In genomic region chr10:76931122-76931521, GRCm38 (mm10) we compare ENCODE assay signal across 9 mouse cellular contexts. TPM values are rescaled to one million over a fixed set of nuclear protein-coding genes. Genes with fewer than 3 reads are reported as not detected.
DNase-seq lines count a peak whose midpoint lies in the region; ATAC-seq lines count a peak whose summit lies in the region.
"Had no signal": no experiment of that assay in that cellular context is flagged by ENCODE, and none has a peak within 500 bp of the region (broad histone marks: within the 10 kb centered on the region; RNA-seq: fewer than 3 reads in every experiment).

No protein-coding gene starts in this region.

- H3K27ac ChIP-seq in midbrain, embryonic 16.5 days (ENCODE audit: low read length): no peak overlapping the region
- H3K27ac ChIP-seq: midbrain, embryonic 12.5 days had no signal

- WGBS in midbrain, embryonic 16.5 days: 88% methylated on average over 6 of the region's 6 CpGs

- no peak overlapping the region for H3K9ac ChIP-seq in midbrain, embryonic 16.5 days (ENCODE audit: low read depth, low read length)
- H3K9ac ChIP-seq: midbrain, embryonic 12.5 days had no signal

- H3K36me3 ChIP-seq in midbrain, embryonic 16.5 days (ENCODE audit: control insufficient read depth, insufficient read depth, low read length): no peaks in the 10 kb centered on the region

- H3K4me1 ChIP-seq in midbrain, embryonic 16.5 days (ENCODE audit: control insufficient read depth, insufficient read depth, low read length): no peaks in the 10 kb centered on the region
- H3K4me1 ChIP-seq: midbrain, embryonic 12.5 days had no signal

- H3K4me3 ChIP-seq in midbrain, embryonic 16.5 days (ENCODE audit: low read depth, low read length): no peak overlapping the region
- H3K4me3 ChIP-seq: midbrain, embryonic 12.5 days had no signal

- no peak for ATAC-seq in midbrain, embryonic 16.5 days
- ATAC-seq in megakaryocyte-erythroid progenitor cell, adult 5-6 weeks (replicated peaks; ENCODE audit: low FRiP score, low TSS enrichment, poor library complexity, severe bottlenecking): no peak

- intact Hi-C loops in left cerebral cortex, postnatal 4 days (cut with DNase I): no loop called here

- no peaks in the 10 kb centered on the region for H3K27me3 ChIP-seq in midbrain, embryonic 16.5 days (ENCODE audit: control insufficient read depth, insufficient read depth, low read depth, low read length)
- H3K27me3 ChIP-seq: midbrain, embryonic 12.5 days had no signal

- peak; percentile 59 for DNase-seq in left cerebral cortex, postnatal 4 days
- DNase-seq in left cerebral cortex, adult 18-20 months (ENCODE audit: low spot score in 2 of 2): no peak
- peak; percentile 76 for DNase-seq in brain, adult 2 months (ENCODE audit: low read depth, low spot score)
- DNase-seq in heart, adult 8-10 months (ENCODE audit: low spot score): peak; percentile 73
- peak; percentile 72 for DNase-seq in lung, postnatal 14 days
- no peak for DNase-seq in left cerebral cortex, adult 9 months (ENCODE audit: low spot score in 2 of 2)

- H3K9me3 ChIP-seq in midbrain, embryonic 16.5 days (replicated peaks; ENCODE audit: control insufficient read depth, low read length, poor library complexity, severe bottlenecking): no peaks in the 10 kb centered on the region
- H3K9me3 ChIP-seq: midbrain, embryonic 12.5 days had no signal

- no peak overlapping the region for H3K4me2 ChIP-seq in midbrain, embryonic 16.5 days (ENCODE audit: low read length)
- H3K4me2 ChIP-seq: midbrain, embryonic 12.5 days had no signal

RNA-seq across cellular contexts. Expression of gene Pcbp3, which starts 30.6 kb away (rescaled TPM):
- 10 to 100 TPM; 51.4 to 52.6 TPM for total RNA-seq in left cerebral cortex, postnatal 4 days (2021)
- 10 to 100 TPM; 60.0 to 65.1 TPM for total RNA-seq in left cerebral cortex, adult 18-20 months (2021)
- 1 to 10 TPM; 2.5 to 4.3 (median 3.1) TPM for total RNA-seq in heart, adult 8-10 months (2022)
- polyA plus RNA-seq in midbrain, embryonic 16.5 days (2015; fragmentation: Nextera tagmentation; extraction: Ambion mirVana): 68.8 and 78.8 TPM in 2 replicates
- total RNA-seq in megakaryocyte-erythroid progenitor cell, adult 5-6 weeks (2014; fragmentation: Nextera tagmentation): 16.8 and 20.1 TPM in 2 replicates
- 11.1 and 15.5 TPM in 2 replicates for total RNA-seq in megakaryocyte-erythroid progenitor cell, adult 5-6 weeks (2017)

Comparison
In these comparisons a context has a peak if more than half of its experiments do, and no peak if none do; other contexts are left out.
1. DNase-seq: peak in left cerebral cortex, postnatal 4 days (single experiment), brain, adult 2 months (single experiment), heart, adult 8-10 months (single experiment) and lung, postnatal 14 days (single experiment); none in left cerebral cortex, adult 18-20 months (0 of 2) and left cerebral cortex, adult 9 months (0 of 2).